Mouse (Mus musculus) monocyte, adult 2 months (primary cell): Measurements from ENCODE around the gene Lyst.

Source experiments
- DNase-seq, 2 experiments: peaks; one replicate each; pipeline ENCODE4 v3.0.0; 2022; ENCODE audit warnings: low spot score in 2 of 2, low read depth in 1 of 2

Lyst gene

DNA sequence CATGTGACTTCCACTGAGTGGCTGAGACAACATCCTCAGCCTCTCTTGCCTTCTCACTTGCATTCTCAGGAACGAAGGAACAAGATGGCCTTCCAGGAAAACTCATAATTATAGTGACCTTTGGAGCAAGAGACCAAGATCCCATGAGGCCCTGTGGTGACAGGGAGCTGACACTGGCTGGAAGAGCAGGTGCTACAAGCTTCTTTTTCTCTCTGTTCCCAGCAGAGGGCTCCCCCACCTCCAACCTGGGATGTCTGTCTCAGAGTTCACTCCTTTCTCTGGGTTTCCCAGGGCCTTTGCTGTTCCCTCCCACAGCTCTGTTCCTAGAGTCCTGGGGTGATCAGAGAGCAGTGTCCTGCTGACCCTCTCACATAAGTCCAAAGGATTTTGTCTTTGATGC is 237.9 kb downstream of the Lyst start:
- no peak for DNase-seq
